ENCODE assay signal across 21 mouse cellular contexts in the genomic region with DNA sequence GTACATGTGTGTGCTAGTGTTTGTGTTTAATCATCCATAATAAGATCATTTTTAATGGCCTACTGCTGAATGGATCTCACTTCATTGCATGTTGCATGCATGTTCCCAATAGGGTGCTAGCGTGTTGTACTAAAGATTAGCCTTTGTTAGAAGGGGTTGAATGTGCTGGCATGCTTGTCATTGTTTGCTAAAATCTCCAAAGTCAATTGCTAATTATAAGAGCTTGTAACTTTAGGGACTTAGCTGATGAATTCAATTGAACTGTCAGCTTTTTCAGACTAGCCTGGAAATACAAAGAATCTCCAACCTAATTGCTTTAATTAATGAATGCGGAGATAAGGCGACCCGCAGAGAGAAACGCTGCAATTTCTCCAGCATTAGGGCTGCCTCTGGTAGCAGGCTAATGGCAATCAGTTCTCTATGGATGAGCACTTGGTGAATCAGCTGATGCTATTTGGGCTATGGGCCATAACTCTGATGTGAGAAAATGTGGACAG.
DNase-seq lines count a peak whose midpoint lies in the region; ATAC-seq lines count a peak whose summit lies in the region.
"Had no signal": no experiment of that assay in that cellular context is flagged by ENCODE, and none has a peak within 500 bp of the region (broad histone marks: within the 10 kb centered on the region; RNA-seq: fewer than 3 reads in every experiment).

No protein-coding gene starts in this region.

- ATAC-seq in forebrain, embryonic 14.5 days, result peak; percentile 84
- peak; percentile 77 for ATAC-seq in hindbrain, embryonic 16.5 days
- ATAC-seq: liver, embryonic 12.5 days had no signal

- no peak overlapping the region for H3K27ac ChIP-seq in forebrain, embryonic 14.5 days (ENCODE audit: low read depth, low read length)
- no peak overlapping the region for H3K27ac ChIP-seq in hindbrain, embryonic 16.5 days (ENCODE audit: low read depth, low read length)
- H3K27ac ChIP-seq: heart, embryonic 13.5 days; limb, embryonic 10.5 days; liver, embryonic 12.5 days; lung, embryonic 15.5 days had no signal

- no peaks in the 10 kb centered on the region for H3K4me1 ChIP-seq in forebrain, embryonic 14.5 days (ENCODE audit: control insufficient read depth, insufficient read depth, low read length)
- no peaks in the 10 kb centered on the region for H3K4me1 ChIP-seq in hindbrain, embryonic 16.5 days (ENCODE audit: control insufficient read depth, insufficient read depth, low read depth, low read length)
- H3K4me1 ChIP-seq: heart, embryonic 13.5 days; limb, embryonic 10.5 days; liver, embryonic 12.5 days; lung, embryonic 15.5 days; megakaryocyte, embryonic 14.5 days had no signal

- H3K9ac ChIP-seq in forebrain, embryonic 14.5 days (ENCODE audit: low read length), result no peak overlapping the region
- no peak overlapping the region for H3K9ac ChIP-seq in hindbrain, embryonic 16.5 days (ENCODE audit: low read depth, low read length)
- H3K9ac ChIP-seq: heart, embryonic 13.5 days; liver, embryonic 12.5 days; lung, embryonic 15.5 days had no signal

- intact Hi-C loops in left cerebral cortex, postnatal 4 days (cut with DNase I), result no loop called here

- no peaks in the 10 kb centered on the region for H3K9me3 ChIP-seq in forebrain, embryonic 14.5 days (replicated peaks; ENCODE audit: control insufficient read depth, low read length)
- no peaks in the 10 kb centered on the region for H3K9me3 ChIP-seq in hindbrain, embryonic 16.5 days (ENCODE audit: control insufficient read depth, low read length)
- H3K9me3 ChIP-seq: heart, embryonic 13.5 days; limb, embryonic 10.5 days; liver, embryonic 12.5 days; lung, embryonic 15.5 days; megakaryocyte, embryonic 14.5 days had no signal

- 0 out of 2 replicates have a peak, but pooled peaks cover 4% of the 10 kb centered on the region for H3K27me3 ChIP-seq in forebrain, embryonic 14.5 days (replicated peaks; ENCODE audit: control insufficient read depth, insufficient read depth, low read length)
- H3K27me3 ChIP-seq in hindbrain, embryonic 16.5 days (replicated peaks; ENCODE audit: control insufficient read depth, insufficient read depth, low read length), result no peaks in the 10 kb centered on the region
- H3K27me3 ChIP-seq: heart, embryonic 13.5 days; liver, embryonic 12.5 days; lung, embryonic 15.5 days; megakaryocyte, embryonic 14.5 days had no signal

- no peak overlapping the region for H3K4me2 ChIP-seq in forebrain, embryonic 14.5 days (ENCODE audit: low read length)
- H3K4me2 ChIP-seq in hindbrain, embryonic 16.5 days (ENCODE audit: low read length), result no peak overlapping the region
- H3K4me2 ChIP-seq: heart, embryonic 13.5 days; liver, embryonic 12.5 days; lung, embryonic 15.5 days had no signal

- H3K36me3 ChIP-seq in forebrain, embryonic 14.5 days (ENCODE audit: control insufficient read depth, insufficient read depth, low read length), result no peaks in the 10 kb centered on the region
- H3K36me3 ChIP-seq in hindbrain, embryonic 16.5 days (ENCODE audit: control insufficient read depth, insufficient read depth, low read length), result no peaks in the 10 kb centered on the region
- H3K36me3 ChIP-seq: heart, embryonic 13.5 days; limb, embryonic 10.5 days; liver, embryonic 12.5 days; lung, embryonic 15.5 days had no signal

- H3K4me3 ChIP-seq in forebrain, embryonic 14.5 days (ENCODE audit: low read depth, low read length), result no peak overlapping the region
- no peak overlapping the region for H3K4me3 ChIP-seq in hindbrain, embryonic 16.5 days (ENCODE audit: low read length)
- H3K4me3 ChIP-seq: heart, embryonic 13.5 days; limb, embryonic 10.5 days; liver, embryonic 12.5 days; lung, embryonic 15.5 days; megakaryocyte, embryonic 14.5 days had no signal

- WGBS in forebrain, embryonic 14.5 days, result 3% methylated on average over 5 of the region's 5 CpGs
- WGBS in hindbrain, embryonic 16.5 days, result 30% methylated on average over 5 of the region's 5 CpGs

- peak; percentile 16 for DNase-seq in left cerebral cortex, postnatal 4 days
- no peak for DNase-seq in left cerebral cortex, adult 8-10 months (ENCODE audit: low spot score in 2 of 2)
- DNase-seq in forebrain, embryonic 14.5 days (ENCODE audit: low spot score), result peak; percentile 79
- peak; percentile 82 for DNase-seq in retina, embryonic 14.5 days (ENCODE audit: low spot score)
- DNase-seq in urinary bladder, adult 18-20 months (ENCODE audit: low spot score in 2 of 2), result no peak
- DNase-seq in thymus, postnatal 0 days (ENCODE audit: low spot score), result no peak
- DNase-seq in kidney, adult 18-20 months, result no peak
- DNase-seq: adrenal gland, adult 2 months; cerebellum, adult 2 months; heart, postnatal 4 days; kidney, adult 8-10 months; kidney, postnatal 4 days; layer of hippocampus, postnatal 36 days; right cerebral cortex, postnatal 25 days; thymus, adult 18-20 months had no signal

Comparison
In these comparisons a context has a peak if more than half of its experiments do, and no peak if none do; other contexts are left out.
1. DNase-seq: peak in left cerebral cortex, postnatal 4 days (single experiment), forebrain, embryonic 14.5 days (single experiment) and retina, embryonic 14.5 days (single experiment); none in left cerebral cortex, adult 8-10 months (0 of 2), urinary bladder, adult 18-20 months (0 of 2), thymus, postnatal 0 days (single experiment) and kidney, adult 18-20 months (single experiment).